Mouse (Mus musculus) embryonic facial prominence, embryonic 10.5 days (tissue): Measurements from ENCODE around the gene Olfm2. TPM values are rescaled to one million over a fixed set of nuclear protein-coding genes. Genes with fewer than 3 reads are reported as not detected.
"Not testable (repeated sequence)": the region's sequence is repeated elsewhere in the genome, so short reads cannot be mapped to it uniquely, and the experiment has no call there.

Source experiments
- DNase-seq: peaks from one replicate; pipeline ENCODE4 v3.0.0-alpha.2; 2017; ENCODE audit warnings: low spot score
- H3K27ac ChIP-seq: fragments of 300-500 bp; sonication (generic); replicated peaks from 2 replicates; pipeline ENCODE4 v1.5.1; 2016; ENCODE audit warnings: mild to moderate bottlenecking
- H3K27me3 ChIP-seq: fragments of 300-500 bp; sonication (generic); replicated peaks from 2 replicates; pipeline ENCODE4 v1.6.1; 2016; ENCODE audit warnings: low read depth, mild to moderate bottlenecking; ENCODE audit not compliant: poor library complexity, severe bottlenecking
- H3K36me3 ChIP-seq: fragments of 300-500 bp; sonication (generic); replicated peaks from 2 replicates; pipeline ENCODE4 v1.6.1; 2016; ENCODE audit warnings: mild to moderate bottlenecking, moderate library complexity
- H3K4me1 ChIP-seq: fragments of 300-500 bp; sonication (generic); 2 replicates; pipeline ENCODE4 v1.6.1; 2016
- H3K4me3 ChIP-seq: fragments of 300-500 bp; sonication (generic); 2 replicates; pipeline ENCODE4 v1.5.1; 2016; ENCODE audit warnings: mild to moderate bottlenecking, moderate library complexity
- H3K9me3 ChIP-seq: fragments of 300-500 bp; sonication (generic); 2 replicates; pipeline ENCODE4 v1.6.1; 2016; ENCODE audit warnings: mild to moderate bottlenecking
- WGBS: fragments of 180-500 bp; shearing (Covaris S2); methylation state at CpG from one replicate; pipeline ENCODE4 v1.1.7; 2016; 5-methylcytosine and 5-hydroxymethylcytosine counted together
- polyA plus RNA-seq: library from polyadenylated mRNA; unstranded; fragments of >200 nt; fragmentation: Nextera tagmentation; extraction: Ambion mirVana; gene quantifications from 2 replicates; pipeline ENCODE4 v1.2.1, GENCODE M21; 2016

Gene Olfm2
- polyA plus RNA-seq, 1 experiment from 2014 or later = 13.1 TPM

DNA sequence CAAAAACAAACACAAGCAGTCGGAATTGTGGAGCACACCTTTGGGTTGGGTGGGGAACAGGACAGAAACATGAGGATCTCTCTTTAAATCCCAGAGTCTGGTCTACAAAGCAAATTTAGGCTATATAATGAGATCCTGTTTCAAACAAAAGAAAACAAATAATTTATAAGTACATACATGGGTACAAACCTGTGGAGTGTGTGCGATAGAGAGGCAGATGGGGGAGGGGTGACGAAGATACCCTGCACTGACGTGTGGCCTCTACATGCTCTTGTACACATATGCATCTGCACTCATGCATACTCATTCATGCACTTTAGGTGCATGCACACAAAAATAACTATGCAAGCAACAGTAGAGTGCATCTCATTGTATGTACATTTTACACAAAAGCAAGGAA, 106.7 kb downstream of the Olfm2 start:
- no peaks in the 10 kb centered on the region for H3K27me3 ChIP-seq
- DNase-seq = no peak
- H3K9me3 ChIP-seq = no peaks in the 10 kb centered on the region
- H3K36me3 ChIP-seq = peaks cover 37% of the 10 kb centered on the region
- no peak overlapping the region for H3K27ac ChIP-seq
- peaks cover 26% of the 10 kb centered on the region for H3K4me1 ChIP-seq
- WGBS = 93% methylated on average over 4 of the region's 4 CpGs
- no peak overlapping the region for H3K4me3 ChIP-seq

DNA sequence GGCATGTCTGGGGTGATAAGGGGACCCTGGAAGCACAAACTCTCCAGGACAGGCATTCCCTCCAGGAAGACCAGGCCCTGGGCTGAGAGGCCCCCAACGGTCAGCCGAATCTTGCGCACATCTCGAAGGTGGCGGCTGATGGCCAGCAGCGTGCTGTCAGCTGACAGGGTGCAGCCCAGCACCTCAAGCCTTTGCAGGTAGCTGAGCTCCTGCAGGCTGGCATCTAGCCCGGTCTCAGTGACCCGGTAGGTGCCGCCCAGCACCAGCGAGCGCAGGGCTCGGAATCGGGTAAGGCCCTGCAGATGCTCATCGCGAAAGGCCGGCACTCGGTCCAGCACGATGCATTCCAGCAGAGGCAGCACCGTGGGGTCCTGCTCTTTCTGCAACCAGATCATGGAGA, 107.6 kb downstream of the Olfm2 start:
- Histone ChIP-seq H3K27me3 (no peaks in the 10 kb centered on the region), H3K27ac (no peak overlapping the region), H3K4me3 (no peak overlapping the region), H3K9me3 (no peaks in the 10 kb centered on the region), H3K36me3 (peaks cover 37% of the 10 kb centered on the region), H3K4me1 (peaks cover 19% of the 10 kb centered on the region)
- 97% methylated on average over 19 of the region's 19 CpGs for WGBS
- DNase-seq = no peak

DNA sequence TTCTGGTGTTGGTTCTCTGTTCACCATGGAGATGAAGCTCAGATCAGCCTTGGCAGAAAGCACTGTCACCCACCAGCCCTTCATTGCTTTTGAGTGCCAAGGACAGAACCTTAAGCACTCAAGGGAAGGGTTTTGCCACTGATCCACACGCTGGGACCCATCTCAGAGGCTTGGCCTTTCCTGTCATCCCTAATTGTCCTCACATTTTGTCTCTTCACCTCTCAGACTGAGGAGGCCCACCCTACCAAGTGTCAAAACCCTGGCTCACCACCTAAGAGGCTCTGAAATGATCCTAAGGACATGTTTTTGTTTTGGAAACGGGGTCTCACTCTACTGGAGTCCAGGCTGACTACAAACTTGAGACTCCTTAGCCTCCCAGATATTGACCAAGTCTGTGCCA, 109.4 kb downstream of the Olfm2 start:
- H3K9me3 ChIP-seq = no peaks in the 10 kb centered on the region
- 82% methylated on average over 2 of the region's 2 CpGs for WGBS
- H3K4me1 ChIP-seq = peaks cover 9% of the 10 kb centered on the region
- no peak overlapping the region for H3K27ac ChIP-seq
- H3K4me3 ChIP-seq = no peak overlapping the region
- DNase-seq = no peak
- no peaks in the 10 kb centered on the region for H3K27me3 ChIP-seq
- peaks cover 37% of the 10 kb centered on the region for H3K36me3 ChIP-seq

DNA sequence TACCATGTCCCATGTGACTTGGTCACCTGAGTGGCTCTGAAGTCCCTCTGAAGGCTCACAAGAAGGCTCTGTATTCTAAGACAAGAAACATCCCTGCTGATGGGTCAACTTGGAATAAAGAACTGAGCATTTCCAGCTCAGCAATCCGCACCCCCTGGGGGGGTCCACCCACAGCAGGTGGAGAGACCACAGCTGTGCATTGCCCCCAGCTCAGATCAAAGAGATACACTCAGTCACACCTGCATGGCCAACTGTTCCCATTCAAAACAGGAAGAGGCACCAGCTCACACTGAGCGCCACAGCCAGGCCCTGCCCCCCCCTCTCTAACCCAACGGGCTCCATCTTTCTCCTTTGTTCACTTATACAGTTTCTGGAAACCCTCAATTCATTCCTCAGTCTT, 109.9 kb downstream of the Olfm2 start:
- H3K4me3 ChIP-seq = no peak overlapping the region
- H3K9me3 ChIP-seq = no peaks in the 10 kb centered on the region
- no peak for DNase-seq
- peaks cover 4% of the 10 kb centered on the region for H3K4me1 ChIP-seq
- H3K27ac ChIP-seq = no peak overlapping the region
- H3K36me3 ChIP-seq = peaks cover 37% of the 10 kb centered on the region
- no peaks in the 10 kb centered on the region for H3K27me3 ChIP-seq
- WGBS = 81% methylated on average over 3 of the region's 3 CpGs

DNA sequence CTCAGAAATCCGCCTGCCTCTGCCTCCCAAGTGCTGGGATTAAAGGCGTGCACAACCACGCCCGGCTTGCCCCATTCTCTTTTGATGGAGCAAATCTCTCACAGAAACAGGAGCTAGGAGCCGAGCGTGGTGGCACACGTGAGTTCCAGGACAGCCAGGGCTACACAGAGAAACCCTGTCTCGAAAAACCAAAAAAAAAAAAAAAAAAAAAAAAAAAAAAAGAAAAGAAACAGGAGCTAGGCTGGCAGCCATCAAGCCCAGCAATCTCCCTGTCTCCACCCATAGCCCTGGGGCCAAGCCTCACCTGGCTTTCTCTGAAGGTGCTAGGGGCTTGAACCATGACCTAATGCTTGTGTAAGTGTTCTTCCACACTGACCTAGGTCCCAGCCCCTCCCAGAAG, 110.5 kb downstream of the Olfm2 start:
- H3K27me3 ChIP-seq, H3K4me1 ChIP-seq, H3K9me3 ChIP-seq, DNase-seq, H3K27ac ChIP-seq, H3K4me3 ChIP-seq: not testable (repeated sequence)
- H3K36me3 ChIP-seq = peaks cover 37% of the 10 kb centered on the region
- WGBS = 92% methylated on average over 8 of the region's 8 CpGs

DNA sequence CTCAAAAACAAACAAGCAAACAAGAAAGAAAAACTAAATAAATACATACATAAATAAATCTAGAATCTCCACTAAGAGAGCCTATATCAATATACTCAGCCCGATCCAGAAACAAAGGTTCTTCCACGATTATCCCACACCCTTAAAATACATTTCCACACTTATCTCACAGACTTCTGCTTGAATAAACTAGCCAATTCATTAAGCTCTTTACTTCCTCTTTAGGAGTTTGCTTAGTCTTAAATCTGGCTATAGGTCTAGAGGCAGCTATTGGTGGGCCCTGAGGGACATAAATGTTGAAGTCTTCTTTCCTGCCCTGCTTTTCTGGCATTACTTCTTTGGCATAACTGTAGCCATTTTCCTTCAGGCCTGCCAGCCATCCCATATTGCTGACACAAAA, 114.8 kb downstream of the Olfm2 start:
- Histone ChIP-seq H3K27ac (no peak overlapping the region), H3K36me3 (peaks cover 5% of the 10 kb centered on the region; the same call in 1 of the 2 replicates), H3K9me3 (no peaks in the 10 kb centered on the region), H3K4me3 (no peak overlapping the region), H3K27me3 (no peaks in the 10 kb centered on the region), H3K4me1 (no peaks in the 10 kb centered on the region)
- DNase-seq = no peak
- WGBS = 96% methylated on average over 2 of the region's 2 CpGs

Other genes starting within 250 kb of the Olfm2 start
- gene Zfp266, start 224.9 kb downstream of the Olfm2 start, polyA plus RNA-seq = 146 and 152 TPM in 2 replicates
- gene Zfp846, start 165.1 kb downstream of the Olfm2 start, polyA plus RNA-seq = 16.6 and 18.8 TPM in 2 replicates
- 356 and 365 TPM in 2 replicates for gene Ubl5, start 103.5 kb downstream of the Olfm2 start, polyA plus RNA-seq
- 18.7 and 18.9 TPM in 2 replicates for gene Fbxl12, start 101.6 kb downstream of the Olfm2 start, polyA plus RNA-seq
- 82.2 and 87.9 TPM in 2 replicates for gene Pin1, start 94.3 kb downstream of the Olfm2 start, polyA plus RNA-seq
- gene Col5a3, start 68.7 kb upstream of the Olfm2 start, polyA plus RNA-seq = 0.39 and 0.60 TPM in 2 replicates
- not detected in 2 replicates for gene Rdh8, start 72.2 kb upstream of the Olfm2 start, polyA plus RNA-seq
- 1.1 and 2.2 TPM in 2 replicates for gene A230050P20Rik, start 122.3 kb upstream of the Olfm2 start, polyA plus RNA-seq
- gene Angptl6, start 133.4 kb upstream of the Olfm2 start, polyA plus RNA-seq = 3.2 and 3.3 TPM in 2 replicates
- gene Ppan, start 141.8 kb upstream of the Olfm2 start, polyA plus RNA-seq = 99.2 and 100 TPM in 2 replicates
- gene Eif3g, start 152.3 kb upstream of the Olfm2 start, polyA plus RNA-seq = 411 and 431 TPM in 2 replicates
- 168 and 176 TPM in 2 replicates for gene Dnmt1, start 213.5 kb upstream of the Olfm2 start, polyA plus RNA-seq
- 38.2 and 42.8 TPM in 2 replicates for gene S1pr2, start 230.4 kb upstream of the Olfm2 start, polyA plus RNA-seq